Mouse (Mus musculus): ENCODE results near the gene Shmt2. TPM values are rescaled to one million over a fixed set of nuclear protein-coding genes. Genes with fewer than 3 reads are reported as not detected.

Gene Shmt2
- total RNA-seq (2022) = 10 to 100 TPM; 21.7 to 31.3 (median 29.1) TPM

GRCm38 (mm10) chr10:127522088-127522581 lies at the start of gene Shmt2:
Gene Shmt2, minus strand, starts transcription at chr10:127522444.
- DNase-seq (ENCODE audit: low spot score in 2 of 2) = peak; percentile 81 to 87

DNA sequence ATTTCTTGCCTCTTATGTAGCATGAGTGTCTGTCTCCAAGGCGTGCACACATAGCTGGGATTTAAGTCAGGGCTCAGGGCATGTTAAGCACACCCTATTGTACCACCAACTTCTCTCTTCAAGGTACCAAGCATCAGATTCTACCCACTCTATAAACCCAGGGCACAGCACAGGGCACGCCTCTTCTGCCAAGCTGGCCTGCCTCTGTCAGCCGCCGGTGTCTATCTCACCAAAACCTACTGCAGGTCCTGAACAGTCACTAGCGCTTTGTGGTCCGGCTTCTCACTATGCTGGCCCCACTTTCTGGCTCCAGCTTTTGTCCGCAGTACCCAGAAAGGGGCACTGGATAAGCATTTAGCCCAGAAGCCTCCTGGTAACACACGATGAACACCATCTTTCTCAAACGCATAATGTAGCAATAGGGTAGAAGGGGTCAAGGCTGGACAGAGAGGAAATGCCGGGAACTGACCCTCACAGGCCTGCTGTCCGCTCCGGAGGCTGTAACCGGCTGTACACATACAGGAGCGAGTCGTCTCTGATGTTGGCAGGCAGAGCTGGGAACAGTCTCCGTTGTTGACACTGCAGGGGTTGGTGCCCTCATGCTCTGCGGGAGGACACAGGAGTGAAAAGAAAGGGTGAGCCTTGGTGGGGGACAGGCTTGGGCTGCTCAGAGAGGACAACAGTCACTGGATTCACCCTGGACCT lies 48.8 kb upstream of the Shmt2 start:
- no peak for DNase-seq (ENCODE audit: low spot score in 2 of 2)

GRCm38 (mm10) chr10:127570384-127570783 lies 48.1 kb upstream of the Shmt2 start:
- no peak for DNase-seq (ENCODE audit: low spot score in 2 of 2)

- peak in 1 of 2 experiments; percentile 69 for DNase-seq (ENCODE audit: low spot score in 2 of 2)
These were observed 47.2 kb upstream of the Shmt2 start for GRCm38 (mm10) chr10:127569450-127569849.

DNA sequence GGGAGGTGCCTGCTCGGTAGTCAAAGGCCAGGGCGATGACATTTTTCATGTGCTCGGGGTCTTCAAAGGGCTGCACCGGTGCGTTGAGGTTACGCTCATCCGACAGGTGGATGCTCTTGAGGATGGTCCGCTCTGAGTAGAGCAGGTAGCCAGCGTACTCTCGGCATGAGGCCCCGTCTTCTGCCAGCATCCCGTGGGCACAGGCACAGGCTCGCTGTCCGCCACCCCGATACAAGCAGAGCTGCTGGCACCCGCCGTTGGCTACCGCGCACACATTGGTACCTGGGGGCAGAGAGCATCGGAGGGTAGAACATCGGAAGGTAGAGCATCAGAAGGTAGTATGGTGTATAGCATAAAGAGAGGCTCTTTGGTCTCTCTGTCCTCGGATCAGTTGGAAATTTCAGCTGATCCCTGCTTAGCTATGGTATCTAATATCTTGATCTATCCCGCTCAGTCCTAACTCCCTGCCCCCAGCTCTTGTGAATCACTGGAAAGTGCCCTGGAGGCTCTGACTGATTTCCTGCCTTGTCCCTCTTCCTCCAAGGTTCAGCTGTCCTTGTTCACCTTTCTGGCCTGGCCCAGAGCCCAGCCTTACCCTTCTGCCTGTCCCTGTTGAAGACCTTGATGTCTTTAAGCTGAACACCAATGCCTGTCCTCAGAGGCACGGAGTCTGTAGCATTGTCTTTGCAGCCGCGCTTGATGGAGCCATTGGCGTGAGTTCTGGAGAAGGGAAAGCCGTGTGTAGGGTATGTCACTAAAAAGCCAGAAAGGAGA lies 44.5 kb upstream of the Shmt2 start:
- DNase-seq (ENCODE audit: low spot score in 2 of 2) = no peak

- no peak for DNase-seq (ENCODE audit: low spot score in 2 of 2)
These were observed 42.1 kb upstream of the Shmt2 start for GRCm38 (mm10) chr10:127564301-127564700.

GRCm38 (mm10) chr10:127563840-127564239 lies 41.6 kb upstream of the Shmt2 start:
- DNase-seq (ENCODE audit: low spot score in 2 of 2) = no peak

DNA sequence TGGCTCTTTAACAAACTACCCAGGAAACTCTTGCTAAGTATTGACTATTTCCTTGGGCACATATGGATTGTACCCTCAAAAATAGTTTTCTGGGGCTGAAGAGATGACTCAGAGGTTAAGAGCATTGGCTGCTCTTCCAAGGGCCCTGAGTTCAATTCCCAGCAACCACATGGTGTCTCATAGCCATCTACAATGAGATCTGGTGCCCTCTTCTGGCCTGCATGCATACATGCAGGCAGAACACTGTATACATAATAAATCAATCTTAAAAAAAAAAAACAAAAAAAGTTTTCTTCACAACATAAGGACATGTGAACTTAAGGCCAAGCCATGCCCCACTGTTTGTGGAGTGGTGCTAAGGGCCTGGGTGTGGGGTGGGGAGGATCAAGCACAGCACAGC lies 38.9 kb upstream of the Shmt2 start:
- DNase-seq (ENCODE audit: low spot score in 2 of 2) = no peak

DNA sequence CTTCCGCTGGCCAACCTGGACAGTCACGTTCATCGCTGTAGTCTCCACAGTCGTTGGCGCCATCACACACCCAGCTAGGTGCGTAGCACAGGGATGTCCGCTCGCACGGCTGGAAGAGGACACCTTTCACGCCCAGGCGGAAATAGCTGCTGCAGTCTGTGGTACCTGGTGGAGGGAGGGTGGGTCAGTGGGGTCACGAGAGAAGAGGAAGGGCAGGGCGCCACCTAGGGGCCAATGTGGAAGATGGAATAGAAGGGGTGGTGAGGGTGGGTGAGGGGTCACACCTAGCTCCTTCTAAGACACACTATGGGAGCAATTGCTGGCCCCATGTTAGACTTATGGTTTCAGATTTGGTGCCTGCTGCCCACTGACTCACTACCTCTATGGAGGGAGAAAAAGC lies 35.2 kb upstream of the Shmt2 start:
- no peak for DNase-seq (ENCODE audit: low spot score in 2 of 2)

- no peak for DNase-seq (ENCODE audit: low spot score in 2 of 2)
These were observed 33.5 kb upstream of the Shmt2 start for GRCm38 (mm10) chr10:127555703-127556102.

- DNase-seq (ENCODE audit: low spot score in 2 of 2) = no peak
These were observed 27.6 kb upstream of the Shmt2 start for GRCm38 (mm10) chr10:127549892-127550291.

- DNase-seq (ENCODE audit: low spot score in 2 of 2) = no peak
These were observed 26.0 kb upstream of the Shmt2 start for GRCm38 (mm10) chr10:127548236-127548635.

GRCm38 (mm10) chr10:127546505-127546904 lies 24.3 kb upstream of the Shmt2 start:
- DNase-seq (ENCODE audit: low spot score in 2 of 2) = no peak

- no peak for DNase-seq (ENCODE audit: low spot score in 2 of 2)
These were observed 22.1 kb upstream of the Shmt2 start for GRCm38 (mm10) chr10:127544375-127544774.

GRCm38 (mm10) chr10:127543916-127544315 lies 21.7 kb upstream of the Shmt2 start:
- DNase-seq (ENCODE audit: low spot score in 2 of 2) = no peak

DNA sequence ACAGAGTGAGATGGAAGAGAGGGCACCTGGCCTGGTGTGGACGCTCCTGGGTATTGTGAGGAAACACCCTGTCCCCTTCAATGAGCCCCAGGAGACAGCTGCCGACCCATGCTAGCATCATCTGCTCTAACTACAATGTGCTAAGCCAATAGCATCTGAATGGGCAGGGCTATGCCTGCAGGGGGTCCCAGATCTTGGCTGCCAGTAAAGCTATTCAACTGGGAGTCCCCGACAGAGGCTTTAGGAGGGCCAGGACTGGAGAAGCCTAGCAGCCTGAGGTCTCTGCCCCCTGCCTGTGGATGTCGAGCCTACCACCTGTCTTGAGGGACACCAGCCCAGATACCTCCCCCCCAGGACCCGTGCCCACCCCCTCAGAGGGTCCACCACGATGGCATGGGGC lies 20.5 kb upstream of the Shmt2 start:
- DNase-seq (ENCODE audit: low spot score in 2 of 2) = no peak

DNA sequence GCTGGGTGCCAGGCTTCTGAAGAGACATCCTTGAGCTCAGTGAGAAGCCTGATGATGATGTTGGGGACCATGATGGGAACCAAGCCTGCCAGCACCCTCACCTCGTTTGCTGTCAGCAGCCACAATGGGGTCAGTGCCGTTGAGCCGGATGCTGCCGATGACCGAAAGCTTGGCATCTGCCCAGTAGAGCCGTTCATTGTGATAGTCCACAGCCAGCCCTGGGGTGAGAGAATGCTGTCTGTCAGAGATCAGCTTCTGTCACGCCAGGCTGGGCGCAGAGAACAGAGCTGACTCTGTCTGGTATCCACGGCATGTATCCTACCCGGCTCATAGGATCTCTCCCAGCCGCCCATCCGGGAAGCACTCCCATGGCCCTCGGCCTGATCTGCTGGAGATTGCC lies 19.8 kb upstream of the Shmt2 start:
- peak; percentile 52 to 72 for DNase-seq (ENCODE audit: low spot score in 2 of 2)

- DNase-seq (ENCODE audit: low spot score in 2 of 2) = no peak
These were observed 19.3 kb upstream of the Shmt2 start for GRCm38 (mm10) chr10:127541510-127541909.

DNA sequence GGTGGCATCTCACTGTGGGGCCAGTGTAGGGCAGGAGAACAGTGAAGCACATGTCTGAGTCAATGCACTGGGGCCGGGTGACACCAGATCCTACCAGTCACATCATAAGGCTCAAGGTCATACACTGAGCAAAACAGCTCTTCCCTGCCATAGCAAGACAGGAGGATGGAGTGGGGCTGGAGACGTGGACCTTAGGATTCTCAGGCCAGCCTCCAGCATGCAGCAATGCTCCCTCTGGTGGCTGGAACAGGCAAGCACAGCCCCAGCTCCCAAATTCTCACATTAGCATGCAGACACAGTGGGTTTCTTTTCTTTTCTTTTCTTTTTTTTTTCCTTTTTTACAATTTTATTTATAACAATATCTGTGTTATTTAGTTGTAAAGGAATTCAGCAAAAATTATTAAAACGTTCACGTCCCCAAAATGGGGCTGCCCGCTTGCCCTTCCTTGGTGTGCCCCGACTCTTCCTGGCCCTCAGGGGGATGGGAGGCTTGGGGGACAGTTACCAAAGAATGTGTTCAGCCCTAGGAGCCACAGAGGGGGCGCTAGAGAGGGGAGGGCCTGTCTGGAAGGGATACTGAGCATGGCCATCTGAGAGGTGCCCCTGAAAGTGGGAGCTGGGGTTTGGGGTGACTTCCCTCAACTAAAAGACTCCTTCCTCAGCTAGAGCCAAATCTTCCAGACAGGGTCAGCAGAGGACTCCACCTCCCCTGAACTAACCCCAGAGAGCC lies 15.8 kb upstream of the Shmt2 start:
- DNase-seq (ENCODE audit: low spot score in 2 of 2) = peak; percentile 70 to 87

DNA sequence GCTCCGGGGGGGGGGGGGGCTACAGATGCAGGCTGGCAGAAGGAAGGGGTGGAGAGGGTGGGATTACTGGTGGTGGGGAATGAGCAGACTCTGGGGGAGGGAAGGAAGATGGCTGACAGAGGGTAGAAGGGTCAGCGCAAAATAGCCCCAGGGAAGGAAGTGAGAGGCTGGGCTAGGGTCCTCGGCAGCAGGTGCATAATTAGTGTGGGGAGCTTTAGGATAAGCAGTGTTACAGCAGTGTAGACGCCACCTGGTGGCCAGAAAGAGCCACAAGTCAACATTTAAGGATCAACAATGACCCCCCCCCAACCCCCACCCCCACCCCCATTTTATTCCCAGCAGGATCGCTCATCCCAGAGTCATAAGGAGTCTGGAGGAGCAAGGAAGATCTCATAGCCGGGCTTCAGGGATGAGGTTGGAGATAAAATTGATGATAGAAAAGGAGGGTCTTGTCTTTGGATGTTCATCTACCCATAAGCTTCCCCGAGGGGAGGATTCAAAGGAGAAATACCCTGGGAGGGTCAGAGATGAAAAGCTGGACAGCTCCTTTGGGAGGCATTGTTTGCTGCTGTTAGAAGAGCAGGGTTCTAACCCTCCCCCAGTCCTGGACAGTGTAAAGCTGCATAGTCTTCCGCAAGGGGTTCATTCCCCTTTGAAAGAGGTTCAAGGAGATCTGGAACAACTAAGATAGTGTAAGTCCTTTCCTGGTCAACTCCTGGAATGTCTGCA lies 14.5 kb upstream of the Shmt2 start:
- DNase-seq (ENCODE audit: low spot score in 2 of 2) = peak in 1 of 2 experiments; percentile 48

DNA sequence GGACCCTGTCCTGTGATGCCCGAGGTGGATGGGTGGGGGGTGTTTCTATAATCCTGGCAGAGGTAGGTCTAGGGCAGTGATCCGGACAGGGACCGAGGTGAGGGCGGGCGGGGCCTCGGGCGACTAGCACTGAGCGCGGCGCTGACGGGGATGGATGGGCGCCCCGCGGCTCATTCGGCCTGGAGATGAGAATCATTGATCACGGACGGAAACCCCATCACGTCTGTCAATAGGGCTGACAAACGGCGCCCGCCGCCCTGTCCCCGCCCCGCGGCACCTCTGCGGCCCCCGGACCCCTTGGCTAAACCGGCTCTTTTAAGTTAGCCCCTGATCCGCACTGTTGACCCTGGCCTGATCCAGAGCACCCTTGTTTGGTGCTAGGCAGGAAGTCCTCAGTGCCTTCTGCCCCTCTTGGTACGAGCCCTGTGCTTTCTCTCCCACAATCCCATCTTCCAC lies 12.7 kb upstream of the Shmt2 start:
- DNase-seq (ENCODE audit: low spot score in 2 of 2) = no peak

Measured in layer of hippocampus, adult 8-10 months (tissue).